Mouse (Mus musculus) limb, embryonic 14.5 days (tissue): ENCODE results near the gene Susd1. TPM values are rescaled to one million over a fixed set of nuclear protein-coding genes. Genes with fewer than 3 reads are reported as not detected.

Source experiments
- ATAC-seq: fragments of 200-750 bp; cut with Nextera tagmentation; 2 replicates; pipeline ENCODE4 v1.8.0; 2017; ENCODE audit warnings: low read depth, moderate number of reproducible peaks, moderate TSS enrichment; ENCODE audit not compliant: low FRiP score
- DNase-seq: peaks from one replicate; pipeline ENCODE4 v3.0.0-alpha.2; 2015; ENCODE audit warnings: low spot score
- H3K27ac ChIP-seq: fragments of 300-500 bp; sonication (generic); replicated peaks from 2 replicates; pipeline ENCODE4 v1.5.1; 2014; ENCODE audit warnings: low read depth, mild to moderate bottlenecking, low read length, moderate library complexity, mixed read lengths
- H3K27me3 ChIP-seq: fragments of 300-500 bp; sonication (generic); 2 replicates; pipeline ENCODE4 v1.6.1; 2014; ENCODE audit warnings: low read length, mixed read lengths; ENCODE audit not compliant: control insufficient read depth, insufficient read depth
- H3K36me3 ChIP-seq: fragments of 300-500 bp; sonication (generic); 2 replicates; pipeline ENCODE4 v1.6.1; 2014; ENCODE audit warnings: mild to moderate bottlenecking, low read length, moderate library complexity, mixed read lengths; ENCODE audit not compliant: control insufficient read depth, insufficient read depth
- H3K4me1 ChIP-seq: fragments of 300-500 bp; sonication (generic); 2 replicates; pipeline ENCODE4 v1.6.1; 2014; ENCODE audit warnings: antibody characterized with exemption, low read length, mixed read lengths; ENCODE audit not compliant: control insufficient read depth, insufficient read depth
- H3K4me2 ChIP-seq: fragments of 300-500 bp; sonication (generic); replicated peaks from 2 replicates; pipeline ENCODE4 v1.6.1; 2014; ENCODE audit warnings: low read depth, mild to moderate bottlenecking, low read length, moderate library complexity; ENCODE audit not compliant: severe bottlenecking
- H3K4me3 ChIP-seq: fragments of 300-500 bp; sonication (generic); replicated peaks from 2 replicates; pipeline ENCODE4 v1.5.1; 2014; ENCODE audit warnings: low read length
- H3K9ac ChIP-seq: fragments of 300-500 bp; sonication (generic); 2 replicates; pipeline ENCODE4 v1.6.1; 2014; ENCODE audit warnings: mild to moderate bottlenecking, low read depth, low read length, moderate library complexity; ENCODE audit not compliant: severe bottlenecking
- H3K9me3 ChIP-seq: fragments of 300-500 bp; sonication (generic); 2 replicates; pipeline ENCODE4 v1.6.1; 2016; ENCODE audit warnings: low read length; ENCODE audit not compliant: control insufficient read depth
- POLR2A ChIP-seq: fragments of 200-500 bp; IDR thresholded peaks from 2 replicates; pipeline ENCODE4 v1.8.0; 2012; ENCODE audit warnings: inconsistent platforms, mild to moderate bottlenecking, moderate library complexity, borderline replicate concordance; ENCODE audit not compliant: insufficient read depth, insufficient read length; ENCODE audit errors: extremely low read depth
- WGBS: fragments of 180-500 bp; shearing (Covaris S2); extraction: QIAGEN DNeasy Blood & Tissue Kit; methylation state at CpG from one replicate; pipeline ENCODE4 v1.1.7; 2014; 5-methylcytosine and 5-hydroxymethylcytosine counted together
- polyA plus RNA-seq, 2 experiments: library from polyadenylated mRNA; depleted of rRNA in 1 of 2; stranded (reverse) in 1 of 2; unstranded in 1 of 2; fragments of >200 nt; fragmentation: Nextera tagmentation in 1 of 2; extraction: Ambion mirVana in 1 of 2; gene quantifications; 2 replicates each; pipeline versions ENCODE4 v1.2.1 to v1.2.3; 2012 to 2014

Susd1 gene
- polyA plus RNA-seq, 2 experiments, result 2.3 to 5.6 TPM

GRCm38 (mm10) chr4:59265182-59265581, 173.3 kb downstream of the Susd1 start:
- ATAC-seq (no peak), DNase-seq (no peak)
- Histone ChIP-seq H3K4me3 (no peak overlapping the region), H3K4me2 (no peak overlapping the region), H3K9me3 (no peaks in the 10 kb centered on the region), H3K27me3 (no peaks in the 10 kb centered on the region), H3K27ac (no peak overlapping the region), H3K36me3 (no peaks in the 10 kb centered on the region), H3K4me1 (no peaks in the 10 kb centered on the region), H3K9ac (no peak overlapping the region)
- TF ChIP-seq POLR2A, result no peak
- 88% methylated on average over 5 of the region's 5 CpGs for WGBS

Other genes with a start within 250 kb of the Susd1 start
- 34.0 and 43.7 TPM in 2 replicates for gene Ugcg, start 249.4 kb downstream of the Susd1 start, polyA plus RNA-seq (2012; rRNA removed)
- gene Ugcg, start 249.4 kb downstream of the Susd1 start, polyA plus RNA-seq (2014; fragmentation: Nextera tagmentation; extraction: Ambion mirVana), result 13.9 and 15.3 TPM in 2 replicates
- 27.1 and 30.7 TPM in 2 replicates for gene Ptbp3, start 110.7 kb upstream of the Susd1 start, polyA plus RNA-seq (2012; rRNA removed)
- gene Ptbp3, start 110.7 kb upstream of the Susd1 start, polyA plus RNA-seq (2014; fragmentation: Nextera tagmentation; extraction: Ambion mirVana), result 53.1 and 56.0 TPM in 2 replicates
- gene Hsdl2, start 142.9 kb upstream of the Susd1 start, polyA plus RNA-seq (2012; rRNA removed), result 11.5 and 16.1 TPM in 2 replicates
- 19.6 and 22.8 TPM in 2 replicates for gene Hsdl2, start 142.9 kb upstream of the Susd1 start, polyA plus RNA-seq (2014; fragmentation: Nextera tagmentation; extraction: Ambion mirVana)
- 7.6 and 8.2 TPM in 2 replicates for gene E130308A19Rik, start 187.6 kb upstream of the Susd1 start, polyA plus RNA-seq (2012; rRNA removed)
- 17.6 and 19.7 TPM in 2 replicates for gene E130308A19Rik, start 187.6 kb upstream of the Susd1 start, polyA plus RNA-seq (2014; fragmentation: Nextera tagmentation; extraction: Ambion mirVana)